ENCODE assay signal across 8 mouse cellular contexts in genomic region chr12:86678591-86679545, GRCm38 (mm10). TPM values are rescaled to one million over a fixed set of nuclear protein-coding genes. Genes with fewer than 3 reads are reported as not detected.
DNase-seq lines count a peak whose midpoint lies in the region; ATAC-seq and TF ChIP-seq lines count a peak whose summit lies in the region.

Vash1 (plus strand) TSS chr12:86678700.

- no peak; the same call in 1 of the 2 replicates for TF ChIP-seq POLR2A in testis, adult 2 months (IDR thresholded peaks at IDR 0.05; ENCODE audit: control insufficient read depth, low read depth, low read length)

- peaks cover 23% of the 10 kb centered on the region for H3K4me1 ChIP-seq in embryonic facial prominence, embryonic 13.5 days
- peaks cover 44% of the 10 kb centered on the region for H3K4me1 ChIP-seq in heart, embryonic 10.5 days
- peaks cover 33% of the 10 kb centered on the region for H3K4me1 ChIP-seq in midbrain, embryonic 15.5 days
- peaks cover 10% of the 10 kb centered on the region for H3K4me1 ChIP-seq in testis, adult 2 months (ENCODE audit: control insufficient read depth, insufficient read depth, low read length)

- TF ChIP-seq CTCF in testis, adult 2 months (IDR thresholded peaks at IDR 0.05; ENCODE audit: control insufficient read depth, insufficient read depth, insufficient replicate concordance, low read depth, low read length), result no peak

- H3K9ac ChIP-seq in embryonic facial prominence, embryonic 13.5 days, result peak within 1 kb of the TSS; percentile 85
- H3K9ac ChIP-seq in midbrain, embryonic 15.5 days, result peak within 1 kb of the TSS; percentile 99

- under 1% methylated on average over 94 of the region's 94 CpGs for WGBS in embryonic facial prominence, embryonic 13.5 days
- WGBS in heart, embryonic 10.5 days, result under 1% methylated on average over 91 of the region's 94 CpGs
- under 1% methylated on average over 94 of the region's 94 CpGs for WGBS in midbrain, embryonic 15.5 days

- peak within 1 kb of the TSS; percentile 86 for H3K4me3 ChIP-seq in embryonic facial prominence, embryonic 13.5 days
- peak within 1 kb of the TSS; percentile 88 for H3K4me3 ChIP-seq in heart, embryonic 10.5 days
- peak within 1 kb of the TSS; percentile 99 for H3K4me3 ChIP-seq in midbrain, embryonic 15.5 days
- H3K4me3 ChIP-seq in testis, adult 2 months (ENCODE audit: control insufficient read depth, low read depth, low read length), result peak within 1 kb of the TSS; percentile 85

- peak within 1 kb of the TSS; percentile 85 for H3K27ac ChIP-seq in embryonic facial prominence, embryonic 13.5 days
- H3K27ac ChIP-seq in heart, embryonic 10.5 days, result peak within 1 kb of the TSS; percentile 93
- peak within 1 kb of the TSS; percentile 96 for H3K27ac ChIP-seq in midbrain, embryonic 15.5 days
- no peak within 1 kb of the TSS; the same call in 1 of the 2 replicates for H3K27ac ChIP-seq in testis, adult 2 months (ENCODE audit: control insufficient read depth, insufficient read depth, low read depth, low read length)

- ATAC-seq in embryonic facial prominence, embryonic 13.5 days (ENCODE audit: insufficient number of reproducible peaks, insufficient read depth, low FRiP score, low TSS enrichment, low read depth), result peak; percentile 65
- peak; percentile 86 for ATAC-seq in midbrain, embryonic 15.5 days (replicated peaks)

- peak; percentile 32 to 43 for DNase-seq in B cell, adult 2 months
- DNase-seq in adrenal gland, postnatal 25 days, result peak; percentile 74
- DNase-seq in heart, embryonic 10.5 days (ENCODE audit: low spot score), result no peak
- peak; percentile 39 for DNase-seq in kidney, adult 9 months
- peak; percentile 47 for DNase-seq in liver

- H3K9me3 ChIP-seq in embryonic facial prominence, embryonic 13.5 days, result no peaks in the 10 kb centered on the region
- H3K9me3 ChIP-seq in heart, embryonic 10.5 days, result 0 out of 2 replicates have a peak, but pooled peaks cover 4% of the 10 kb centered on the region
- no peaks in the 10 kb centered on the region for H3K9me3 ChIP-seq in midbrain, embryonic 15.5 days

- no peaks in the 10 kb centered on the region for H3K36me3 ChIP-seq in embryonic facial prominence, embryonic 13.5 days
- H3K36me3 ChIP-seq in heart, embryonic 10.5 days, result no peaks in the 10 kb centered on the region
- no peaks in the 10 kb centered on the region for H3K36me3 ChIP-seq in midbrain, embryonic 15.5 days (replicated peaks)
- no peaks in the 10 kb centered on the region for H3K36me3 ChIP-seq in testis, adult 2 months (ENCODE audit: control insufficient read depth, insufficient read depth, low read length)

- H3K4me2 ChIP-seq in embryonic facial prominence, embryonic 13.5 days, result peak within 1 kb of the TSS; percentile 97
- peak within 1 kb of the TSS; percentile 86 for H3K4me2 ChIP-seq in midbrain, embryonic 15.5 days

- peaks cover 4% of the 10 kb centered on the region; the same call in 1 of the 2 replicates for H3K27me3 ChIP-seq in embryonic facial prominence, embryonic 13.5 days
- H3K27me3 ChIP-seq in heart, embryonic 10.5 days (ENCODE audit: insufficient read depth, poor library complexity, severe bottlenecking), result peaks cover 17% of the 10 kb centered on the region
- H3K27me3 ChIP-seq in midbrain, embryonic 15.5 days (replicated peaks), result no peaks in the 10 kb centered on the region
- H3K27me3 ChIP-seq in testis, adult 2 months (ENCODE audit: control insufficient read depth, insufficient read depth, low read length), result no peaks in the 10 kb centered on the region

RNA-seq across cellular contexts. Expression of gene Vash1, which starts in this region (rescaled TPM):
- total RNA-seq in adrenal gland, postnatal 25 days (2021), result 4.3 and 5.6 TPM in 2 replicates
- polyA plus RNA-seq in embryonic facial prominence, embryonic 13.5 days (2015; fragmentation: Nextera tagmentation; extraction: Ambion mirVana), result 10.9 and 13.1 TPM in 2 replicates
- 7.7 and 9.9 TPM in 2 replicates for polyA plus RNA-seq in heart, embryonic 10.5 days (2016; fragmentation: Nextera tagmentation; extraction: Ambion mirVana)
- 36.6 and 41.6 TPM in 2 replicates for polyA plus RNA-seq in midbrain, embryonic 15.5 days (2015; fragmentation: Nextera tagmentation; extraction: Ambion mirVana)
- polyA plus RNA-seq in testis, adult 2 months (2012; rRNA removed), result 3.9 and 4.3 TPM in 2 replicates
